33 mouse cellular contexts compared by ENCODE assay signal in the genomic region with DNA sequence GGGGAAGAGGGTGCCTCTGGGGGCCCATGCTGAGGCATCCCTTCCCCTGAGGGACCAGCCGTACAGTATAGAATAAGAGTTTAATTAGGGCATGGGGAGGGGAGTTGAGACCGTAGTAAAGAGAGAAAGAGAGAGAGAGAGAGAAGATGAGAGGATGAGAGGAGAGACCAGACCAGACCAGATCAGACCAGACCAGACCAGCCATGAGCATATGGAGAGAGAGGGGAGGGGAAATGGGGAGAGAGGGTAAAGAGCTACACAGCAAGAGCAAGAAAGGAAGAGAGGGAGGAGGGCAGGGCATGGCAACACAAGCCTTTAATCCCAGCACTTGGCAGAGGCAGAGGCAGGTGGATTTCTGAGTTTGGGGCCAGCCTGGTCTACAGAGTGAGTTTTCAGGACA. TPM values are rescaled to one million over a fixed set of nuclear protein-coding genes. Genes with fewer than 3 reads are reported as not detected.
DNase-seq lines count a peak whose midpoint lies in the region; ATAC-seq and TF ChIP-seq lines count a peak whose summit lies in the region.
"Had no signal": no experiment of that assay in that cellular context is flagged by ENCODE, and none has a peak within 500 bp of the region (broad histone marks: within the 10 kb centered on the region; RNA-seq: fewer than 3 reads in every experiment).

No protein-coding gene starts in this region.

- no peaks in the 10 kb centered on the region for H3K27me3 ChIP-seq in spleen, adult 2 months (ENCODE audit: control insufficient read depth, insufficient read depth, low read length)
- no peaks in the 10 kb centered on the region for H3K27me3 ChIP-seq in neural tube, embryonic 15.5 days (replicated peaks)
- no peaks in the 10 kb centered on the region for H3K27me3 ChIP-seq in hindbrain, embryonic 13.5 days
- H3K27me3 ChIP-seq: embryonic facial prominence, embryonic 15.5 days; hindbrain, embryonic 15.5 days; intestine, embryonic 15.5 days had no signal

- no peaks in the 10 kb centered on the region for H3K36me3 ChIP-seq in spleen, adult 2 months (ENCODE audit: control insufficient read depth, insufficient read depth, low read length)
- no peaks in the 10 kb centered on the region for H3K36me3 ChIP-seq in neural tube, embryonic 15.5 days
- H3K36me3 ChIP-seq in hindbrain, embryonic 13.5 days, result no peaks in the 10 kb centered on the region
- H3K36me3 ChIP-seq: embryonic facial prominence, embryonic 15.5 days; heart, embryonic 10.5 days; heart, embryonic 13.5 days; hindbrain, embryonic 15.5 days; intestine, embryonic 15.5 days had no signal

- no peak overlapping the region for H3K4me3 ChIP-seq in gastrocnemius, adult 2 months
- no peak overlapping the region for H3K4me3 ChIP-seq in spleen, adult 2 months (ENCODE audit: extremely low read depth, insufficient read depth, insufficient read length)
- no peak overlapping the region for H3K4me3 ChIP-seq in bone marrow, adult 2 months (replicated peaks; ENCODE audit: control insufficient read depth, low read depth, low read length)
- H3K4me3 ChIP-seq in neural tube, embryonic 15.5 days (replicated peaks), result no peak overlapping the region
- H3K4me3 ChIP-seq in hindbrain, embryonic 13.5 days, result no peak overlapping the region
- H3K4me3 ChIP-seq: embryonic facial prominence, embryonic 15.5 days; heart, adult 2 months; heart, embryonic 10.5 days; heart, embryonic 13.5 days; hindbrain, embryonic 15.5 days; intestine, embryonic 15.5 days had no signal

- no peak for TF ChIP-seq CTCF in gastrocnemius, adult 2 months (IDR thresholded peaks at IDR 0.05)
- no peak for TF ChIP-seq CTCF in spleen, adult 2 months (IDR thresholded peaks at IDR 0.05; ENCODE audit: extremely low read depth, insufficient read depth, insufficient read length, insufficient replicate concordance)
- no peak for TF ChIP-seq CTCF in bone marrow, adult 2 months (IDR thresholded peaks at IDR 0.05; ENCODE audit: control insufficient read depth, insufficient read depth, low read length)

- no peak for DNase-seq in gastrocnemius, adult 2 months
- DNase-seq in gastrocnemius, postnatal 10 days, result no peak
- DNase-seq in spleen, adult 2 months (ENCODE audit: low read depth in 1 of 2, low spot score in 2 of 2), result no peak
- no peak for DNase-seq in spleen, postnatal 10 days (ENCODE audit: low spot score in 2 of 2)
- peak; percentile 75 for DNase-seq in ES-CJ7 (ENCODE audit: low read depth, low spot score)
- DNase-seq: adrenal gland, postnatal 10 days; adrenal gland, postnatal 36 days; cerebellum, adult 11 months; cerebellum, adult 2 months; cerebellum, adult 9-11 months; cerebellum, postnatal 25 days; embryo, embryonic 11 days; gastrocnemius, postnatal 36 days; heart, adult 2 months; heart, postnatal 14 days; heart, postnatal 4 days; kidney, adult 11 months had no signal

- H3K9me3 ChIP-seq in neural tube, embryonic 15.5 days (replicated peaks), result no peaks in the 10 kb centered on the region
- no peaks in the 10 kb centered on the region for H3K9me3 ChIP-seq in hindbrain, embryonic 13.5 days
- H3K9me3 ChIP-seq: embryonic facial prominence, embryonic 15.5 days; heart, embryonic 10.5 days; heart, embryonic 13.5 days; hindbrain, embryonic 15.5 days; intestine, embryonic 15.5 days had no signal

- intact Hi-C loops in gastrocnemius, adult 2 months (cut with DNase I), result loop anchor here (5.0 kb wide), 1 partner anchor 37 kb away; no protein-coding TSS in a partner anchor

- no peak overlapping the region for H3K4me2 ChIP-seq in neural tube, embryonic 15.5 days
- H3K4me2 ChIP-seq in hindbrain, embryonic 13.5 days, result no peak overlapping the region
- H3K4me2 ChIP-seq: embryonic facial prominence, embryonic 15.5 days; heart, embryonic 13.5 days; hindbrain, embryonic 15.5 days; intestine, embryonic 15.5 days had no signal

- peak overlapping the region; percentile 79; the same call in 1 of the 2 replicates for H3K27ac ChIP-seq in gastrocnemius, adult 2 months
- peak overlapping the region; percentile 20 for H3K27ac ChIP-seq in spleen, adult 2 months (ENCODE audit: insufficient read depth, low read length)
- H3K27ac ChIP-seq in bone marrow, adult 2 months (ENCODE audit: control insufficient read depth, insufficient read depth, low read depth, low read length, poor library complexity), result 0 out of 2 replicates have a peak overlapping the region, but pooled peaks have one; percentile 15
- H3K27ac ChIP-seq in neural tube, embryonic 15.5 days (replicated peaks), result no peak overlapping the region
- H3K27ac ChIP-seq in hindbrain, embryonic 13.5 days, result no peak overlapping the region
- H3K27ac ChIP-seq: embryonic facial prominence, embryonic 15.5 days; heart, adult 2 months; heart, embryonic 10.5 days; heart, embryonic 13.5 days; hindbrain, embryonic 15.5 days; intestine, embryonic 15.5 days had no signal

- no peak for ATAC-seq in neural tube, embryonic 15.5 days (ENCODE audit: low FRiP score)
- no peak for ATAC-seq in hindbrain, embryonic 13.5 days (ENCODE audit: low FRiP score)
- ATAC-seq: CD4-positive, CD25-positive, alpha-beta regulatory T cell, adult 4 months; forebrain, embryonic 14.5 days; intestine, embryonic 15.5 days had no signal

- H3K9ac ChIP-seq in neural tube, embryonic 15.5 days (replicated peaks), result no peak overlapping the region
- H3K9ac ChIP-seq in hindbrain, embryonic 13.5 days, result no peak overlapping the region
- H3K9ac ChIP-seq: embryonic facial prominence, embryonic 15.5 days; forebrain, postnatal 0 days; heart, embryonic 13.5 days; hindbrain, embryonic 15.5 days; intestine, embryonic 15.5 days had no signal

- no peak for TF ChIP-seq POLR2A in spleen, adult 2 months (IDR thresholded peaks at IDR 0.05; ENCODE audit: low read depth, low read length)
- TF ChIP-seq POLR2A in bone marrow, adult 2 months (IDR thresholded peaks at IDR 0.05; ENCODE audit: borderline replicate concordance, control insufficient read depth, low read depth, low read length), result no peak

- WGBS in spleen, adult 2 months, result 55% methylated on average over 2 of the region's 2 CpGs
- WGBS in bone marrow, adult 2 months, result 49% methylated on average over 2 of the region's 2 CpGs
- WGBS in neural tube, embryonic 15.5 days, result 60% methylated on average over 2 of the region's 2 CpGs
- 80% methylated on average over 2 of the region's 2 CpGs for WGBS in hindbrain, embryonic 13.5 days

- H3K4me1 ChIP-seq in spleen, adult 2 months (ENCODE audit: control insufficient read depth, insufficient read depth, insufficient read length), result peaks cover 18% of the 10 kb centered on the region
- peaks cover 6% of the 10 kb centered on the region for H3K4me1 ChIP-seq in bone marrow, adult 2 months (ENCODE audit: control insufficient read depth, insufficient read depth, low read length)
- H3K4me1 ChIP-seq in neural tube, embryonic 15.5 days, result peaks cover 6% of the 10 kb centered on the region; the same call in 1 of the 2 replicates
- H3K4me1 ChIP-seq in hindbrain, embryonic 13.5 days (replicated peaks), result 0 out of 2 replicates have a peak, but pooled peaks cover 2% of the 10 kb centered on the region
- H3K4me1 ChIP-seq: hindbrain, embryonic 15.5 days; intestine, embryonic 15.5 days had no signal

RNA-seq across cellular contexts. Expression of a gene that starts 8.5 kb away (rescaled TPM):
- 10 to 100 TPM; 46.7 to 52.8 TPM for total RNA-seq in gastrocnemius, adult 2 months (2021)
- 10 to 100 TPM; 30.0 to 31.5 TPM for total RNA-seq in gastrocnemius, postnatal 10 days (2021)
- polyA plus RNA-seq in spleen, adult 2 months (2012; rRNA removed), result 15.2 and 16.2 TPM in 2 replicates
- 25.1 and 41.4 TPM in 2 replicates for polyA plus RNA-seq in bone marrow, adult 2 months (2011; ENCODE audit: insufficient read depth, insufficient read length, low replicate concordance, missing spikeins)
- 1.7 and 5.8 TPM in 2 replicates for polyA plus RNA-seq in neural tube, embryonic 15.5 days (2015; fragmentation: Nextera tagmentation; extraction: Ambion mirVana)
- polyA plus RNA-seq in hindbrain, embryonic 13.5 days (2015; fragmentation: Nextera tagmentation; extraction: Ambion mirVana), result 2.4 and 2.7 TPM in 2 replicates

RNA-seq across cellular contexts. Expression of a gene that starts 44.9 kb away (rescaled TPM):
- under 1 TPM; 0.50 to 0.94 TPM for total RNA-seq in gastrocnemius, adult 2 months (2021)
- under 1 TPM in 1 of 2 experiments, not detected in 1; 0.29 TPM for total RNA-seq in gastrocnemius, postnatal 10 days (2021)
- polyA plus RNA-seq in spleen, adult 2 months (2012; rRNA removed), result not detected in 2 replicates
- not detected in 2 replicates for polyA plus RNA-seq in bone marrow, adult 2 months (2011; ENCODE audit: insufficient read depth, insufficient read length, low replicate concordance, missing spikeins)
- 0.17 TPM in 1 of 2 replicates, not detected in the other for polyA plus RNA-seq in neural tube, embryonic 15.5 days (2015; fragmentation: Nextera tagmentation; extraction: Ambion mirVana)
- polyA plus RNA-seq in hindbrain, embryonic 13.5 days (2015; fragmentation: Nextera tagmentation; extraction: Ambion mirVana), result 0.13 and 0.26 TPM in 2 replicates
- total RNA-seq: adrenal gland, adult 18-20 months; adrenal gland, postnatal 10 days; adrenal gland, postnatal 36 days; heart, adult 2 months; heart, postnatal 14 days had no signal
- polyA plus RNA-seq: C2C12; CD4-positive, CD25-positive, alpha-beta regulatory T cell, adult 4 months; cerebellum, adult 2 months; cortical plate, adult 2 months; frontal cortex, adult 2 months; heart, embryonic 10.5 days; hindbrain, embryonic 11.5 days had no signal

Comparison
In these comparisons a context has a peak if more than half of its experiments do, and no peak if none do; other contexts are left out.
1. H3K27ac ChIP-seq: peak in gastrocnemius, adult 2 months (single experiment), spleen, adult 2 months (single experiment) and bone marrow, adult 2 months (single experiment); none in neural tube, embryonic 15.5 days (single experiment) and hindbrain, embryonic 13.5 days (single experiment).